Mouse (Mus musculus): ENCODE data around the gene Med12l. TPM values are rescaled to one million over a fixed set of nuclear protein-coding genes. Genes with fewer than 3 reads are reported as not detected.
A peak's percentile ranks its signal among the peaks of the same experiment; 100 is the strongest.

The Med12l gene
- total and polyA plus RNA-seq, 2 experiments, result 1.4 TPM

- no peak for DNase-seq (ENCODE audit: extremely low read depth, low read depth, low spot score)
- H3K36me3 ChIP-seq (ENCODE audit: control insufficient read depth, insufficient read depth, low read length), result no peaks in the 10 kb centered on the region
- H3K4me3 ChIP-seq (ENCODE audit: insufficient read depth, low read depth, low read length), result no peak overlapping the region
- TF ChIP-seq POLR2A (IDR thresholded peaks at IDR 0.05; ENCODE audit: extremely low read depth, insufficient read depth, low read length), result no peak
- TF ChIP-seq CTCF (IDR thresholded peaks at IDR 0.05; ENCODE audit: low read depth, low read length), result no peak
- 82% methylated on average over 2 of the region's 2 CpGs for WGBS
- H3K79me2 ChIP-seq (ENCODE audit: control insufficient read depth, insufficient read depth, low read length), result no peaks in the 10 kb centered on the region
- H3K27ac ChIP-seq (replicated peaks; ENCODE audit: insufficient read depth, low read depth, low read length), result no peak overlapping the region
- no peak overlapping the region for H3K9ac ChIP-seq (ENCODE audit: low read depth, low read length)
- H3K27me3 ChIP-seq (ENCODE audit: control insufficient read depth, insufficient read depth, low read length), result no peaks in the 10 kb centered on the region
- no peaks in the 10 kb centered on the region for H3K4me1 ChIP-seq (ENCODE audit: control insufficient read depth, insufficient read depth, low read length)
Observed at GRCm38 (mm10) chr3:59169921-59170627, 164.4 kb downstream of the Med12l start.

- Histone ChIP-seq H3K27ac (replicated peaks; ENCODE audit: insufficient read depth, low read depth, low read length) (no peak overlapping the region), H3K79me2 (ENCODE audit: control insufficient read depth, insufficient read depth, low read length) (no peaks in the 10 kb centered on the region), H3K4me1 (ENCODE audit: control insufficient read depth, insufficient read depth, low read length) (peaks cover 4% of the 10 kb centered on the region), H3K4me3 (ENCODE audit: insufficient read depth, low read depth, low read length) (no peak overlapping the region), H3K9ac (ENCODE audit: low read depth, low read length) (no peak overlapping the region), H3K36me3 (ENCODE audit: control insufficient read depth, insufficient read depth, low read length) (no peaks in the 10 kb centered on the region), H3K27me3 (ENCODE audit: control insufficient read depth, insufficient read depth, low read length) (no peaks in the 10 kb centered on the region)
- TF ChIP-seq CTCF (IDR thresholded peaks at IDR 0.05; ENCODE audit: low read depth, low read length) (no peak), POLR2A (IDR thresholded peaks at IDR 0.05; ENCODE audit: extremely low read depth, insufficient read depth, low read length) (no peak)
- no peak for DNase-seq (ENCODE audit: extremely low read depth, low read depth, low spot score)
- WGBS, result 79% methylated on average over 6 of the region's 6 CpGs
Observed at GRCm38 (mm10) chr3:59174426-59175154, 169.0 kb downstream of the Med12l start.

GRCm38 (mm10) chr3:59175234-59175633, 169.6 kb downstream of the Med12l start:
- TF ChIP-seq CTCF (IDR thresholded peaks at IDR 0.05; ENCODE audit: low read depth, low read length) (peak; percentile 44), POLR2A (IDR thresholded peaks at IDR 0.05; ENCODE audit: extremely low read depth, insufficient read depth, low read length) (no peak)
- 28% methylated on average over 5 of the region's 5 CpGs for WGBS
- peak; percentile 17 for DNase-seq (ENCODE audit: extremely low read depth, low read depth, low spot score)

GRCm38 (mm10) chr3:59176871-59177270, 171.2 kb downstream of the Med12l start:
- Histone ChIP-seq H3K4me1 (ENCODE audit: control insufficient read depth, insufficient read depth, low read length) (peaks cover 4% of the 10 kb centered on the region), H3K9ac (ENCODE audit: low read depth, low read length) (no peak overlapping the region), H3K27ac (replicated peaks; ENCODE audit: insufficient read depth, low read depth, low read length) (no peak overlapping the region), H3K27me3 (ENCODE audit: control insufficient read depth, insufficient read depth, low read length) (no peaks in the 10 kb centered on the region), H3K79me2 (ENCODE audit: control insufficient read depth, insufficient read depth, low read length) (no peaks in the 10 kb centered on the region), H3K4me3 (ENCODE audit: insufficient read depth, low read depth, low read length) (no peak overlapping the region), H3K36me3 (ENCODE audit: control insufficient read depth, insufficient read depth, low read length) (no peaks in the 10 kb centered on the region)
- TF ChIP-seq CTCF (IDR thresholded peaks at IDR 0.05; ENCODE audit: low read depth, low read length), result no peak
- TF ChIP-seq POLR2A (IDR thresholded peaks at IDR 0.05; ENCODE audit: extremely low read depth, insufficient read depth, low read length), result no peak
- WGBS, result 59% methylated on average over 5 of the region's 5 CpGs
- no peak for DNase-seq (ENCODE audit: extremely low read depth, low read depth, low spot score)

More at GRCm38 (mm10) chr3:59175234-59175633, 169.6 kb downstream of the Med12l start:
- Histone ChIP-seq H3K36me3 (ENCODE audit: control insufficient read depth, insufficient read depth, low read length) (no peaks in the 10 kb centered on the region), H3K79me2 (ENCODE audit: control insufficient read depth, insufficient read depth, low read length) (no peaks in the 10 kb centered on the region), H3K4me1 (ENCODE audit: control insufficient read depth, insufficient read depth, low read length) (peaks cover 4% of the 10 kb centered on the region), H3K27me3 (ENCODE audit: control insufficient read depth, insufficient read depth, low read length) (no peaks in the 10 kb centered on the region), H3K27ac (replicated peaks; ENCODE audit: insufficient read depth, low read depth, low read length) (no peak overlapping the region), H3K4me3 (ENCODE audit: insufficient read depth, low read depth, low read length) (no peak overlapping the region), H3K9ac (ENCODE audit: low read depth, low read length) (no peak overlapping the region)

GRCm38 (mm10) chr3:59181134-59181533, 175.5 kb downstream of the Med12l start:
- 80% methylated on average over 5 of the region's 5 CpGs for WGBS
- TF ChIP-seq CTCF (IDR thresholded peaks at IDR 0.05; ENCODE audit: low read depth, low read length), result no peak
- TF ChIP-seq POLR2A (IDR thresholded peaks at IDR 0.05; ENCODE audit: extremely low read depth, insufficient read depth, low read length), result no peak

GRCm38 (mm10) chr3:59182129-59182528, 176.5 kb downstream of the Med12l start:
- no peak for DNase-seq (ENCODE audit: extremely low read depth, low read depth, low spot score)
- Histone ChIP-seq H3K4me1 (ENCODE audit: control insufficient read depth, insufficient read depth, low read length) (peaks cover 4% of the 10 kb centered on the region), H3K79me2 (ENCODE audit: control insufficient read depth, insufficient read depth, low read length) (no peaks in the 10 kb centered on the region), H3K9ac (ENCODE audit: low read depth, low read length) (no peak overlapping the region), H3K36me3 (ENCODE audit: control insufficient read depth, insufficient read depth, low read length) (no peaks in the 10 kb centered on the region), H3K27ac (replicated peaks; ENCODE audit: insufficient read depth, low read depth, low read length) (no peak overlapping the region), H3K27me3 (ENCODE audit: control insufficient read depth, insufficient read depth, low read length) (no peaks in the 10 kb centered on the region), H3K4me3 (ENCODE audit: insufficient read depth, low read depth, low read length) (no peak overlapping the region)
- TF ChIP-seq POLR2A (IDR thresholded peaks at IDR 0.05; ENCODE audit: extremely low read depth, insufficient read depth, low read length) (no peak), CTCF (IDR thresholded peaks at IDR 0.05; ENCODE audit: low read depth, low read length) (no peak)

More at GRCm38 (mm10) chr3:59181134-59181533, 175.5 kb downstream of the Med12l start:
- no peak for DNase-seq (ENCODE audit: extremely low read depth, low read depth, low spot score)
- Histone ChIP-seq H3K36me3 (ENCODE audit: control insufficient read depth, insufficient read depth, low read length) (no peaks in the 10 kb centered on the region), H3K9ac (ENCODE audit: low read depth, low read length) (no peak overlapping the region), H3K27ac (replicated peaks; ENCODE audit: insufficient read depth, low read depth, low read length) (no peak overlapping the region), H3K27me3 (ENCODE audit: control insufficient read depth, insufficient read depth, low read length) (no peaks in the 10 kb centered on the region), H3K4me1 (ENCODE audit: control insufficient read depth, insufficient read depth, low read length) (peaks cover 4% of the 10 kb centered on the region), H3K79me2 (ENCODE audit: control insufficient read depth, insufficient read depth, low read length) (no peaks in the 10 kb centered on the region), H3K4me3 (ENCODE audit: insufficient read depth, low read depth, low read length) (no peak overlapping the region)

All from liver, adult 2 months (tissue).